Mouse (Mus musculus): ENCODE measurements around the gene Dcbld1. TPM values are rescaled to one million over a fixed set of nuclear protein-coding genes. Genes with fewer than 3 reads are reported as not detected.

Gene Dcbld1
- total RNA-seq (2021) = 1 to 10 TPM; 6.5 to 6.7 TPM

DNA sequence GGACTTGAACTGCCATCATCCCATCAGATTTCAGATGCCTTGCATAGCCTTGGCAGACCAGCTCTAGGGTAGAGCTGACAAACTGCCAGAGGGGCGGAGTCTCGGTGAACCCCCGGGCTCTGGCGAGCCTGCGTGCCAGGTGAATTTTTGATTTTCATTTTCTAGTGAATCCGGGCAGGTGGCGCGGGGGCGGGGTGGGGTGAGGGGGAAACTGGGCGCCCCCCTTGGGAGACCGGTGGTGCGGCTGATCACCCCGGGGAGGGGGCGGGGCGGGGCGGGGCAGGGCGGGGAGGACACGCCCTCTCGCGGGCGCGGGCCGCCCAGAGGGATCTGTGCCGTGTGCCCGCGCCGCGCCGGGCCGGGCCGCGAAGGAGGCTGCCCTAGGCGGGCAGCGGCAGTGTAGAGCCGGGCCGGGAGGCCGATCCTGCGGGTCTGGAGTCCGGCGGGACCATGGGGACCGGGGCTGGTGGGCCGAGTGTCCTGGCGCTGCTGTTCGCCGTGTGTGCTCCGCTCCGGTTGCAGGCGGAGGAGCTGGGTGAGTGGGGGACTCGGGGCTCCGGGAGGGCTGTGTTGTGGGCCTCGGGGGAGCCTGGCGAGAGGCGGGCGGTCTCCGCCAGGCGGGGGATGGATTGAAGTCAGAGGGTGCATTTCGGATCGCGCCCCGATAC lies at the start of gene Dcbld1:
Gene Dcbld1 (plus strand): TSS at position 319 of the 668 bp plus-strand sequence.
- DNase-seq = peak; percentile 43 to 54

- no peak for DNase-seq
Measured at GRCm38 (mm10) chr10:52185900-52186299, 47.5 kb upstream of the Dcbld1 start.

- DNase-seq = no peak
Measured at GRCm38 (mm10) chr10:52194957-52195852, 38.2 kb upstream of the Dcbld1 start, which contains the start of gene Ros1. Ros1 (minus strand) TSS chr10:52195244.

DNA sequence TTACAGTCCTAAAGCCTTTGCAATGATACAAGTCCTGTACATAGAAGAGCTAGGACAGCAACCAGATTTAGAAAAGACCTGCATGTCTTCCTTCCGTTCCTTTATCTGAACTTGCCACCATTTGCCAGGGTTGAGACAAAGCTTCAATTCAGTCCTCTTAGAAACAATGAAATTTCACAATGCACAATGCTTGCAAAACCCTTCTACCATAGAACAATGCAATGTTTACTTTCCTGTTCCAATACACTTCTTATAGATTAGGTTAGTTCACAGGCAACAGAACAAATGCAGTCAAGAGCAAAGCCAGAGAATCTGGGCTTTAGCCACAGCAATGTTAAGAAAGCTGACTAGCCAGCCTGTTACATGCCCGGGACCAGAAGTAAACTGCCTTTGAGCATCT lies 29.4 kb upstream of the Dcbld1 start:
- DNase-seq = no peak

- no peak for DNase-seq
Measured at GRCm38 (mm10) chr10:52215267-52215818, 18.1 kb upstream of the Dcbld1 start.

DNA sequence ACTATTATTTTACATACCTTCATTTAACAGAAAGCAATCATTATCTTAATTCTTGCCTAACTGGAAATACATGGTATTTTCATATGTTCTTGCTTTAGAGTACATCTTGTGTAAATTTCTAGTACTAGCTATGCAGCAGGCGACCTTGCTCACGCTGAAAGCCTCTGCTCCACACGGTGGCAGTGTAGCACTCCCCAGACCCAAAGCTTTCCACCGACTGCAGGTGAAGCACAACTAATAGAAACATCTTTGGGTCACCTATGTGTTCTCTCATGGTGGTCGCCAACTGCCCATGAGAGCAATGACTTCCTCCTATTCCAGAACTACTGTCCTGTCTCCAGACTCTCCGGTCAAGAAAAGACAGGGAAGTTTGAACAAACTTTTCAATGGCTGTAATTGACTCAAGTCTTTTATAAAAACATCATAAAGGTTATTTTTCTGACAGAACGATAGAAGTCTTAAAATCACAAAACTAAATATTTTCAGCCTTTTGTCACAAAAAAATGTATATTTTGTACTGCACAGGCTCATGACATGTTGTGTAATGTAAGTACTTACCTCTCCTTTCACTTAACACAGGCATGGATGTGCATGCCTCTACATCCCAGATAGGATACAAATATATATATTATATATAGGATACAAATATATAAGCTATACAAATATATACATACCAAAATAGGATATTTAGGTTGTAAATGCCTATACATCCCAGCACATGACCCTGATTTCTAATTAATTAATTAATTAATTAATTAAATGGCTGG lies 16.4 kb upstream of the Dcbld1 start:
- peak; percentile 39 to 53 for DNase-seq

- DNase-seq = peak in 1 of 2 experiments; percentile 6
Measured at GRCm38 (mm10) chr10:52217564-52217934, 15.9 kb upstream of the Dcbld1 start.

- DNase-seq = no peak
Measured at GRCm38 (mm10) chr10:52219600-52219999, 13.8 kb upstream of the Dcbld1 start.

- peak in 1 of 2 experiments; percentile 7 for DNase-seq
Measured at GRCm38 (mm10) chr10:52232196-52233176, 933 bp upstream of the Dcbld1 start.

GRCm38 (mm10) chr10:52233969-52234653 lies 692 bp downstream of the Dcbld1 start:
- DNase-seq = peak in 1 of 2 experiments; percentile 29

GRCm38 (mm10) chr10:52234654-52234981 lies 1.2 kb downstream of the Dcbld1 start:
- DNase-seq = no peak

DNA sequence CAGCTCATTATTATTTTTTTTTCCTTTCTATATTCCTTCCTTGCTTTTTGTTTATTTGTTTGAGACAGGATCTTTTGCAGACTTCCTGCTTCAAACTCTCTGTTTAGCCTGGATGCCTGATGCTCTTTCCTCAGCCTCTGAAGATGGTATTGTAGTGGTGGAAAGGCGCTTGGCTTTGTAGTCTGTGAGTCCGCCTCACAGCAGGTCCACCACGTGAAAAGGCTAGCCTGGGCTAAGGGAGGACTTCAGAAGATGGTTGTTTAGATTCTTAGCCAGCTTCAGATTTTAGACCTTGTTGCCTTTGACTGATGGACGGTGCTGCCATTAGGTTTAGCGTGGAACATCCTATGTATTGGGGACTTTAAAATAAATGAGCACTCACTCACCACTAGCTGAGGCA lies 2.0 kb downstream of the Dcbld1 start:
- DNase-seq = no peak

- no peak for DNase-seq
Measured at GRCm38 (mm10) chr10:52242015-52242414, 8.6 kb downstream of the Dcbld1 start.

DNA sequence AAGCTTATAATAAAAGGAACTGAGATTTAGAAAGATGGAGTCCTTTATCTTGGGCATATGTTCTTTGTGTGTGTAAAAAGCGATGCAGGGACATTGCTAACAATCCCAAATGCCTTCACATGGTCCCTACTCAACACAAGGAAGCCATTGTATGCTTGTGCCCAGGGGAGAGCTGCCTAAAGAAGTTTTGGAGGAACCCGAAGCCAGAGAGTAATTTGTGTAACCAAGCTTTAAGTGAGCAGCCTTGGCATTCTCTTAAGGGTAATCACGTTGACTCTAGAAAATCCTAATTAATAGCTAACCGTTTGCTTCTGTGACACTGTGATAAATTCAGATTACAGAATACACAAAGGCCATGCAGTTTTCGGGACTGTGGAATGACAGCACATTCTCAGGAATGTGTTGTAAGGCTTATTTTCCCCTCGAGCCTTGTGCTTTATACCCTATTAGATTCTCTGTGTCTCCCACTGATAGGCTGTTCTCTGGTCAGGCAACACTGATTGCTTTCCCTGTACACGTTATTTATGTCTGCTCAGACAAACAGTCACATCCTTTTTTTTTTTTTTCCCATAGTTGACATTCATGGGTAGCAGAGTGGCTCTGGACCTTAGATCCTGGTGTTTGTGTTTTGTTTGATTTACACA lies 9.4 kb downstream of the Dcbld1 start:
- no peak for DNase-seq

GRCm38 (mm10) chr10:52246207-52246606 lies 12.8 kb downstream of the Dcbld1 start:
- no peak for DNase-seq

DNA sequence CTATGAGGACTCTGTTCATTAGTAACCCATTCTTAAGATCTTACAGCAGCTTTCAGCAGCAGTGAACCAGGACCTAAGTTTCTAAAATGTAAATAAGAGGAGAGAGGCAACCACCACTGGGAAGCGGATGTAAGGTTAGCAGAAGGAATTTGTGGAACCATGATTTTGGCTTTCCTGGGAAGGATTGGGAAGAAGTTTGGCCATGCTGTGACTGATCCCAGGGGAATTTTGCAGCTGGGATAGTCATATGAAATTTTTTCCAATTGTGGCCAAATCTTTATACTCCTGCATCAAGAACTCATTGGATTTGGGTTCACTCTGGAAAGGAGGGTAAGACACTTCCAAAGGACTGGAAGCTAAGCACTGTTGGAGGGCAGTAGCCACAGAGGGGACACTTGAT lies 18.8 kb downstream of the Dcbld1 start:
- DNase-seq = no peak

DNA sequence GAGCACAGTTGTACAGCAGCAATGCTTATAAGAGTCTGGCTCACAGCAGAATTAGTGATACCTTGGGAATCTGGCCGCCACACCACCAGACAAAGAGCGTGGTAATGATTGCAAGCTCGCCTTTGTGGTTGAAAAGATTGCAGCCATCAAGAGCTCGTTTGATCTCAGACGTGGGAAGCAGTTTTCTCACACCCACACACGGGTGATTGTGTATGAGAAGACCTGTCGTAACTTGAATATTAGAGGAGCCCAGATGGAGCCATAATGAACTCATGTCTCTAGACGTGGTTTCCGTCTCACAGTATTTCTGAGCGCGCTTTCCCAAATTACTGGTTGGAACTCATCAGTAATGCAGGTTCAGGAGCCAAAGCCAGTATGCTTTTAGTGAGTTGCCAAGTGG lies 20.0 kb downstream of the Dcbld1 start:
- DNase-seq = no peak

GRCm38 (mm10) chr10:52257768-52258167 lies 24.3 kb downstream of the Dcbld1 start:
- DNase-seq = no peak

GRCm38 (mm10) chr10:52258180-52258948 lies 24.9 kb downstream of the Dcbld1 start:
- DNase-seq = no peak

All from layer of hippocampus, postnatal 36 days (tissue).